Mouse (Mus musculus) frontal cortex, postnatal 10 days (tissue): Measurements from ENCODE around the gene Synj1.

ENCODE experiments used
- DNase-seq, 2 experiments: peaks; one replicate each; pipeline ENCODE4 v3.0.0; 2022; ENCODE audit warnings: low spot score in 2 of 2, mixed read lengths in 1 of 2

Gene Synj1

DNA sequence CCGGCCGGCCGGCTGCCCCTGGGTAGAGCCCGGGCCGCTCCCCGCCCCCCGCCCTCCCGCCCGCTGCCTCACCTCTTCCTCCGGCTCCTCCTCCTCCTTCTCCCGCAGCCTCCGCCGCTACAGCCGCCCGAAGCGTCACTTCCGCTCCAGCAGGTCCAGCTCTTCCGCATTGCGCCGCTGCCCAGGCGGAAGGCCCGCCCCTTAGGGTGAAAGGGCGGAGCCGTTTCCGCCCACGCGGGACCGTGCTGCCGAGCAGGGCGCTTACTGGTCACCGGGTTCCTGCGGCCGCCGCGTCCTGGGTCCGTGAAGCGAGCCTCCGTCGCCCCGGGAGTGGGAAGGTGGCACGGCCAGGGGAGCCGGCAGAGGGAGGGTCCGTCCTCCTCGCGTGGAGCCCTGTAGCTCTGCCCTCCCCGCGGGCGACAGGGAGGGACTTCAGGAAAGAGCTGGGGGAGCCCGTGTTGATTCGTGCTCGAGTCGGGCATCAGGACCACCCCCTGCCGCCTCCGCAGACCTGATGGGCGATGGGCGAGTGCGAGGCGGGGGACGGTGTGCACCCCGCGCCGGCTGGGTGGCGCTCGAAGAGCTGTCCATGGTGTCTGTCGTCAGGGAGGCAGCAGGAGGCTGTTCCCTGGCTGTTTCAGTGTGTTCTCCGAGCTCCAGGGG is at the start of gene Synj1:
TSS of gene Synj1 (minus strand) at position 288 of the 663 bp plus-strand sequence.
- DNase-seq, result peak; percentile 89 to 91

DNA sequence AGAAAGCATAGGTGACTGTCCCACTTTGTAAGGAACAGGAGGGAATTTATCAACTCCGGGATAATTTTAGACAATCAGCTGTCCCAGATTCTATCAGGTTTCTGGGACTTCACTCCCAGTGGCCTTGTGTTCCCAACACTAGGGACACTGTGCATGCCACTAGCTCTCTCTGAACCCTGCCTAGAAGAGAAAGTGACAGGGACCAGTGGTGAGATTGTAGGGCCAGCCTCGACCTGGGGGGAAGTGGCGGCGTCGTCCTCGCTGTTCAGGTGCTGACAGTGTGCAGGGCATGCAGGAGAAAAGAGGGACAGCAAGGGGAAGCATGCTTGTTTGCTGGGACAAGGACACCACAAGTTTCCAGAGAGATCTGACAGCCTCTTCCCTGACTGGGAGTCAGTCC is 46.6 kb upstream of the Synj1 start:
- DNase-seq, result no peak

DNA sequence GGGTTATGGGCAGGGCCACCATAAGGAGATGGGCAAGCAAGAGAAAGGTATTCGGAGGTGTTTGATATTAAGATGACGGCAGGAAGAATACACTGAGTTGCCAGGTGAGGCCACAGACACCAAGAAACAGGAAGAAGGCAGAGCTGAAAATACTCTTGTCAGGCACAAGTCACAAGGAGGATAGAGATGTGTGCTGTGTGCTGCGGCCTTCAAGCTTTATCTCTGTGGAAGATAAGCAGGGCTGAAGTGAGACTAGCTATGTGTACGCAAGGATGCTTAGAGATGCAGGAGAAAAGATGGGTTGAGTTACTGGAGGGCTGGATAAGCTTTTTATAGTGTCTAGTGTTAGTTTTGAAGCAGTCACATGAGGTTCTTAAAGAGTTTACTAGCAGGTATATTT is 46.2 kb upstream of the Synj1 start:
- no peak for DNase-seq

DNA sequence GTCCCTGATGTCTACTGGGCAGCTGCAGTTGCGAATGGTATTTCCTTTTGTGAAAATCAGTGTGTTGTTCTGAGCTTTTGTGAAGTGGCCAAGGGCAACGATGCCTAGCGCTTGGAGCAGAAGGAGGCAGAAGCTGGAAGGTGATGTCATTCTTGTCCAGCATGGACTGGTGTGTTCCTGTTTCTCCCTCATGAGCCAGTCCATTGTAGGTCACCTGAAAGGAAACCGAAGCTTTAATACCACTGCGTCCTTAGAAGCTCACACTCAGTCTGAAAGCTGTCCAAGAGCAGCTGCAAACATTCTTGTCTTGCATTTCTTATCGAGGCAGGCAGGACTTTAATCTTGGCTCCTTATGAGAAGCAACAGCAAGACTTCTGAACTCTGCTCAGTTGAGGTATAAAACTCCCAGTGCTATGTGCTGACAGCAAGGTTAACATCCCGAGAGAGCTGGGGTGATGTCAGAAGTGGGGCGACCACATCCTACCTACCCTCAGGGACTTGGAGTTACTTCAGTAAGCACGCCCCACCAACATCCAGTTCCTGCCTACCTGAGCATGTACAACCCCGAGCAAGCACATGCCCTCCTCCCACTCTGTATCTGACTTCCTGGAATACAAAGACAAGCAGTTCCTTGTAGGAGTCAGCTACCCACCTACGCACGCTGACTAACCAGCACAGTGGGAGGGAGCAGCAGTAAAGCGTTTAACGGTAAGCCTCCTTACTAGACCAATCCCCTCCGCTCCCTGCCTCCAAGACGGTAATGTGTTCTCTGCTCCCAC is 45.1 kb upstream of the Synj1 start:
- peak in 1 of 2 experiments; percentile 31 for DNase-seq

DNA sequence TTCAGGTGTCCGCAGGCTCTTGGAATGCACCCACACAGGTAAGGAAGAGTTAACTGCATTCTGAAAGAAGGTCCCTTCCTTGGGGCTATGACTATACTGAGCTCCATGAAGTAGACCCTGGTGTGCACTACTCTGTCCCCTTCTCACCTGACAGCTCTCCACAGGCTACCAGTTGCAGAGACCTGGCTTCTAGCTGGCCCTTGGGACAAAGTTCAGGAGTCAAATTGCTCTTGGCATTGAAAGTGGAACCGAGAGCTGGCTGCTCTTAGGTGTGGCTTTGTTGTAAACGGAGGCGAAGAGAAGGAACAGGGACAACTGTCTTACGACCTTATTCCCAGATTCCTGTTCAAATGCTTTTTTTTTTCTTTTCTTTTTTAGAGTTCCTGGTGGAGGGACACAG is 44.0 kb upstream of the Synj1 start:
- DNase-seq, result no peak

DNA sequence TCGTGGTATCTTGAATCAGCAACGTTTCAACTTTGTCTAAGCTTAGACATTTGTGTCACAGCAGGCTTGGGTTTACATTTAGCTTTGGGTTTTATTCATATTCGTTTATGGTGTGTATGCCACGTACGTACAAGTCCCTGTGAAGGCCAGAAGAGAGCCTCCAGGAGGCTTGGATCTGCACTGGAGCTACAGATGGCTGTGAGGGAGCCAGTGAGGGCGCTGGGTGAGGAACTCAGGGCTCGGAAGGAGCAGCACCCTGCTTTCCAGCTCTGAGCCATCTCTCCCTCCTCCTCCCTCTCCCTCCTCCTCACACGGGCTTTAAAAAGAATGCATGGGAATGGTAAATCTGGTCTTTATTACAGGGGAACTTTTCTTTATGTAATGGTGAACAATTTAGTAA is 42.5 kb upstream of the Synj1 start:
- no peak for DNase-seq

DNA sequence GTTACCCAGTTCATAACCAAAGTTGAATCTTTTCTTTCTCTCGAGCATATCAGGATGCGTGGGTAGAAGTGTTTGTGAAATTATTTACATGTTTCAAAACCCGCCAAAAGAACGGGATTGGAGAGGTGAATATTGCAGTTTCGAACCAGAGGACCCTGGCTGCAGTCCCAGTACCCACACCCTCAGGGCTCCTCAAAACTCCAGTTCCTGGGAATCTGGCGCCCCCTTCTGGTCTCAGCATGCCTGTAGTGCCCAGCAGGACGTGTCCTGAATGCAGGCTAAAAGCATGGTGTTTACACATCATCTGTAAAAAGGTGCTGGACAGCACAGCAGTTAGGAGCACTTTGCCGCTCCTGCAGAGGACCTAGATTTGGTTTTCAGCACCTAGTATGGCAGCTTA is 34.4 kb upstream of the Synj1 start:
- DNase-seq, result peak; percentile 14 to 30

DNA sequence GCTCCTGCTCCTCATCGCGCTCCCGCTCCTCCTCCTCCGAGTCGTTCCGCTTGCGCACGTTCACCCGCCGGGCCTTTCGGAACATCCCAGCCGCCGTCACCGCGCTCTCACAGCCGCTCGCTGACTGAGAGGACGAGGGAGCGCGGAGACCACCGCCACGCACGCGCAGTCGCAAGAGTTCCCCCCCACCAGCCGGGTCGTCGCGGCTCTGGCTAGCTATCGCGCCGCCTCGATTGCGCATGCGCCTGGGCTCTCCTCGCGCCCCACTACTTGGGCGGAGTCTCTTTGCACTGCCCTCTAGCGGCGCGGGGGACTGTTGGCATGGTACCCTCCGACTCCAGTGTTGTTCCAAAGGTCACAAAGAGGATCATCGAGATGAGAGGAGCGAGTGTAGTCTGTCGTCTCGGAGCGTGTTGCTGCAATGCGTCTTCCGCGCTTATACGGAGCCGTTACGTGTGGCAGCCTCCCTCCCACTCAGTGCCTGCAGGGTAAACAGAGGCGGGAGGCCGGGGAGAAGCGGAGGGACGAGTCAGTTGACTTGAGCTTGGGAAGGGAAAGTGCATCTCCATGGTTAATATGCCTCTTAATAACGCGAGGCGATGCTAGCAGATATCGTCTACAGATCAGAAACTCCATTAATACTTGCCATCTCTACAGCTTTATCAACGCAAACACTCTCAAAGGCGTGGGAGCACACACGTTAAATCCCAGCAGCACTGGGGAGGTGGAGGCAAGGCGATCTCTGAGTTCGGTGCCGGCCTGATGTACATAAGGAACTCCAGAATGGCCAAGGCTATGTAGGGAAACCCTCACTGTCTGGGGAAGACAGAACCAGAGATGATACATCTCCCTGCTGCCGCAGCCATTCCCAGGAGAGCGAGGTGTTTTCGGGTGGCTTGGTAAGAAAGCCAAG is 33.4 kb upstream of the Synj1 start, which contains the start of gene Paxbp1:
TSS of gene Paxbp1 (minus strand) at position 274 of the 913 bp plus-strand sequence.
- peak; percentile 96 to 99 for DNase-seq

DNA sequence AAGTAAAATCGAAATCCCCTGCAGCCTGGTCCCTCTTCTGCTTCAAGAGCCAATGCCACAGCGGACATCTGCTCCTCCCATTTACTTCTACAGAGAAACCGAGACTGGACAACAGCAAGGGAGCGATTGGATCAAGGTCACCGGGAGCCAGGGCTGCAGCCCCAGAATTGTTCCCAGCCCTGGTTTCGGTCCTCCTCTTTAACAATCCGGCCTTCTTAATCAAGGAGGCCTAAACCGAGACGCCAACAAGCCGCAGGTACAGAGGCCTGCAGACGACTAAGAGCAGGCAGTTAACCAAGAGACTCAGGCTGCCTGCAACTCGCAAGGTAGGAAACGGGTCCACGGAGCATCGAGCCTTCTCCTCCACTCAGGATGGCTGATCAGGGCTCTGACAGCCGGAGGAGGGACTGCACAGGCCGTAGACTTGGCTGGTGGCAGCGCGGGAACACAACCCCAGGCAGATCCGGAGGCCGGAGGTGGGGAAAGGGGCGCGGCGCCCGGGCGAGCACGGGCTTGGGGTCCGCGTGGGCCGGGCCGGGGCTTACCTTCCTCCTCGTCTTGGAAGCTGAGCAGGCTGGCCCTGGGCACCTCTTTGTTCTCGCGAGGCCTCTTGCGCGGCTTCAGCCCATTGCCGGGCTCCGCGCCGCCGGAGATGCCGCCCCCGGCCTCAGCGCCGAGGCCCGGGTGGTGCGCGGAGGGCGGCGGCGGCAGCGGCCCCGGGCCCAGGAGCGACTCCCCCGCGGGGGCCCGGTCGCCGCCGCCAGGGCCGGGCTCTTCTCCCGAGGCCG is 32.5 kb upstream of the Synj1 start:
- DNase-seq, result peak; percentile 48 to 56

DNA sequence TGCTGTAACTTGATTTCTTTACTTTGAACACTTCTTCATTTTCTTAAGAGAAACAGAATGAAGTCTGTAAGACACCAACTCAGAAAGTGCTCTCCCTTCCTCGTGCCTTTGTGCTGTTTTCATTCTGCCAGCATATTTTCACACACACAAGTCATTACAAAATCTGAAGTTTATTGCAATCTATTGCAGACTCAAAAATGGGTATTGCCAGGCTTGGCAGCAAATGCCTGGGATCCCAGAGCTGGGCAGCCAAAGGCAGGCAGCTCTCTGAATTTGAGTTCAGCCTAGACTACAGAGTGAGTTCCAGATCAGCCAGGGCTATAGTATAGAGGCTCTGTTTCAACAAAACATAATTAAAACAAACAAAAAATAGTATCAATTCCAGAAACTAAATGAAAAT is 31.5 kb upstream of the Synj1 start:
- DNase-seq, result no peak

DNA sequence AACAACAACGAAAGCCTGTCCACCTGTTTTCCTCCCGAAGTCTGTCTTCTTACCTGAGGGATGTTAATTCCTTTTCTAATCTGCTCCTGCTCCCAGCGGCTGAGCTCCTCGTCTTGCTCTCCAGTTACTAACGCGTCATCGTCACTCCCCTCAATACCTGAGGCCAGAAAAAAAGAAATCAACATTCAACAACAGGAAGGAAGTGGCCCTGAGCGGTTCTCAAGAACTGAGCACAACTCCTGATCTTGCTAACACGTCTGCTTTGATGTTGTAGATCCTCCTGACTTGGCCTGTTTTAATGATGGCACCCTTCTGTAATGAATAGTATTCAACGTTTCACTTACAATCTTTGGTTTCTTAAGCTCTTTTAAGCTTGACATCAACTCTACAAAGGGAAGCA is 24.8 kb upstream of the Synj1 start:
- DNase-seq, result no peak

DNA sequence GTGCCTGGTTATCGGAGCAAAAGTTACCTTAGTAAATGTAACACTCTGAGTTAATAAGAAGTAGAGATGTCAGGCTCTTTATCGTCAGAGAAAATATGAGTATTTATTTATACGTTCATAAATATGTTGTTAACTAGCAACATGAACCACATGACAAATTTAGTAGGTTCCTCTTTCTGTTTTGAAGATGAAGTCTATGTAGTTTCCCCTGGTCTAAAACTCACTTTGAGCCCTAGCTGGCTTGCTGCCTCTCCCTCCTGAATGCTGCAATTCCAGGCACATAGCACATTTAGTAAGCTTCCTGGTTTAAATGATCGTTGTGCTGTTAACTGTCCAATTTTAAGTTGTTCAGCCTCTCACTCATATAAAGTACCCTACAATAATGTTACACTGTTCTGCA is 19.6 kb upstream of the Synj1 start:
- DNase-seq, result no peak

DNA sequence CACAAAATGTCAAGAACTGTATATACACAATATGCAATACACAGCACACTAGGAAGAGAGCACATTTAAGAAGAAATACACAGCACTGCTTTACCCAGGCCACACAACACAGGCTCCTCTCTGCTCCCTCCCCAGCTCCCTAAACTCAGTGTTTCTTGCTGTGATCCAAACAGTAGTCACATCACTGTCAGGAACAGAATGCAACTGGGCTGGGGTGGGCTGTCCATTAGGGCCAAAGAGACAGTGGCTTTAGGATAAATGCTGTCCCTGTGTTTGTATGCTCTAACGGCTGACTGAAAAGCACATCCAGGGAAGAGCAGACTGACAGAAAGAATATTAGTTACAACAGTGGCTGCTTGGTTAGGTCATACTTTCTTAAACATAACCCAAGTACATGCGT is 18.8 kb upstream of the Synj1 start:
- DNase-seq, result no peak

DNA sequence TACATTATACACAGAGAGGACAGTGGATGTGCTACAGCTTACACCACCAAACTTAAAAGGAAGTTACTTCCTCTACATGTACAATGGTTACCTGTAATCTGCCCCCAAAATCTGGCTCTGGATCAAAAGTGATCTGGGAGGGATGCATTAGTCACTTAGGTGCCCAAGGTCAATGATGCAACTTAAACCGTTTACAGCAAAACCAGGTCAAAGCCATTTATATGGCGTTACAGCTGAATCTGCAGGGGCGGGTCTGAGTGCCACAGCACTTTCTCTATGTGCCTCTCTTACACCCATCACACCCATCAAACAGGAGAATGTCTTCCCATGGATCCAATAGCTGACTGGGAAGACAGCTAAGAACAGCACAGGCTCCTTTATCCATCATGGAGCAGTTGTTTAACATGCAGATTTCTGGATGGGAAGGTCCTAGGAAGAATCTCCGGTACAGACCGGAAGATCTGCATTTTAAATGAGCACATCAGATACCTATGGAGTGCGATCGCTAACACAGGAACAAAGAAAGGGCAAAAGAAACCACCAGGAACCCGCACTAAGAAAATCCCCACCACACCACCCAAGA is 18.1 kb upstream of the Synj1 start:
- no peak for DNase-seq

DNA sequence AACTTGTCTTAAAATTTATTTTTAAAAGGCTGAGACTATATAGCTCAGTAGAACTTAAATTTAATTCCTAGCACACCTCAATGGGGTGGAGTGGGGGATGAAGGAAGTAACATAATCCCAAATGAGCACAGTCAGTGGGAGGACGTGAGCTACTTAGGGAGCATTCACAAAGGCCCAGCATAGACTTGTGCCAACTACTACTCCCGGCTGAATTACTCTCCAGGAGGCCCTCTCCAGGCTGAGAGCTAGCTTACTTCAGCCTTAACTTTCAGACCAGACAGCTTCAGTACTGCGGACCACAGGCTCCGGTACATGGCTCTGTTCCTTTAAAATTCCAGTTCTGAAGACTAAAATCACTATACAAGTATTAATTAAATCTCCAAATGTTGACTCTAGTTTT is 15.2 kb upstream of the Synj1 start:
- no peak for DNase-seq

DNA sequence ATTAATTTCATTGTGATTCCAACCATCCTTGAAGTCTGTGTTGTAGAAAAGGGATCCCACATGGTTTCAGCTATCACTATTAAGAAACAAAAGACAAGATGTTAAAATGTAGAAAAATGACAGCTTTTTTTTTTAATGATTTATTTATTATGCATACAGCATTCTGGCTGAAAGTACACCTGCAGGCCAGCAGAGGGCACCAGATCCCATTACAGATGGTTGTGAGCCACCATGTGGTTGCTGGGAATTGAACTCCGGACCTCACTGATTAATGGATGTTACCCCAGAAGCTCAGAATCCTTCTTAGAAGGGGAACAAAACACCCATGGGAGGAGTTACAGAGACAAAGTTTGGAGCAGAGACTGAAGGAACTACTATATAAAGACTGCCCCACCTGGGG is 12.3 kb upstream of the Synj1 start:
- no peak for DNase-seq

DNA sequence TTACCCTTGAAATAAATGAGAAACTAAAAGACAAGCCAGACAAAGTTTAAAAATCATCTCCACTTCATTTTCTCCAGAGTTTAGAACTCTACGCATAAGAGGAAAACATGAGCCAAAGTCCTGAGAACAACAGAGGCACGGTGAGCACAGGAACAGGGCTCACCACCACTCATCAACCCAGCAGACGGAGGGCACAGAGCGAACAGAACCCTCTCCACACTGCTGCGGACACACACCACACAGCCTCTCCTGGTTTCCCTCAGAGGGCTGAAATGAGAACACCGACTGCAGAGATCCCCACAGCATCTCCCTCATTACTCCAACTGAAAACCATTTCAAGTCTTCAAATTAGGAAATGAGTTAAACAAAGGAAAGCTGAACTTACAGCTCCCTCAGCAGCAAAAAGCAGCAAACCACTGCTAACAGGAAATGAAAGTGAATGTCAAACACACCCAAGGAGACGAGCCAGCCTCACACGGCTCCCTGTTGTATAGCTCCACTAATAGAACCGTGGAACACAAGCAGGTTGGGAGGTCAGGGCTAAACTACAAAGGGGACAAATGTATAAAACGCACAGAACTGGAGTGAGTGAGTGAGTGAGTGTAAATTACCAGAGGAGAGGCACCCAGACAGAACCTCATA is 9.9 kb upstream of the Synj1 start:
- DNase-seq, result no peak

DNA sequence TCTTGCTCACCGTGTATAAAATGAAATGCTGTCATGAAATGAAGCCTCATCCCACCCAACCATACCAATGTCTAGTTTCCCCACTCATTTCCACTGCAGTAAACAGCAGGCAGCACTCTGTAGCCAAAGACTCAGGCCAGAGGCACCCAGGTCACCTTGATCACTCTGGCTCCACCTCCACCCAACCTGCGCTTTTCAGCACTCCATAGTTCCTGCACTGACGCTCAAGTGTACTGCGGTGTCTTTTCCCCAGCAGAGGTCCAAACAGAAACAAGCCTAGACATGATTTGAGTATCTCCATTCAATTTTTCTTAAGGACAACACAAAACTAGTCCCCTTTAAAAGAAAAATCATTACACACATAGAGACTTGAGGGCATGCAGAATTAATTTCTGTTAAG is 8.4 kb upstream of the Synj1 start:
- no peak for DNase-seq

DNA sequence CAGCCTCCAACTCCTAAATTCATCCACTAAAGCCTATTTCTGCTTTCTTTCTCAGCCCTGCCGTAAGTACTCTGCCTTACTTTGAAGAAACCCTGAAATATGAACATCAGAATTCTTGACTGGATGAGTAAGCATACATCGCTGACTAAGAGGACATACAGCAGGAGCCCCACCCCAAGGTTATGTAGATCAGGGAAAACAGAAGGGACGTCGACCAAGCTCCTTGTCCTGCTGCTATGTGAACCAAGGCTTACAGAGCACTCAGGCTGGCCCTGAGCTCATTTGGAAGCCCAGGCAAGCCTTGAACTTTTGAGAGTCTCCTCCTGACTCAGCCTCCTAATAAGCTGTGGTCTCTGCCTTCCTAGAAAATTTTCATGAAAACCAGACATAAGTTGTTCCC is 4.7 kb upstream of the Synj1 start:
- DNase-seq, result no peak

DNA sequence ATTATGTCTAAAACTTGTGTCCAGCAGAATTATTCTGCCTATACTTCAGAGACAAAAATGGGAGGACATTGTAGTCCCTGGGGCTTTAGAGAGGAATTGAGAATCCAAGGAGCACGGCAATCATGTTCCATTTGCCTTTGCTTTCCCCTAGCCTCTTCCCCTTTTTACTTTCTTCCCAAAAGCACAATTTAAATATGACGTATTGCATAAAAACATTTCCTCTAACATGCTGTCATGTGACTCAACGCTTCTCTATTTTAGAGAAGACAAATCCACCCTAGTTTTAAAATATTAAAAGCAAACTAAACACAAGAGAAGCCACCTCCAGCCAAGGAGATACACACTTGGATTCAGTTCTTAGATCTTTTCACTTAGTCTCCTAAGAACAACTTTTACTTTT is 739 bp upstream of the Synj1 start:
- DNase-seq, result no peak

DNA sequence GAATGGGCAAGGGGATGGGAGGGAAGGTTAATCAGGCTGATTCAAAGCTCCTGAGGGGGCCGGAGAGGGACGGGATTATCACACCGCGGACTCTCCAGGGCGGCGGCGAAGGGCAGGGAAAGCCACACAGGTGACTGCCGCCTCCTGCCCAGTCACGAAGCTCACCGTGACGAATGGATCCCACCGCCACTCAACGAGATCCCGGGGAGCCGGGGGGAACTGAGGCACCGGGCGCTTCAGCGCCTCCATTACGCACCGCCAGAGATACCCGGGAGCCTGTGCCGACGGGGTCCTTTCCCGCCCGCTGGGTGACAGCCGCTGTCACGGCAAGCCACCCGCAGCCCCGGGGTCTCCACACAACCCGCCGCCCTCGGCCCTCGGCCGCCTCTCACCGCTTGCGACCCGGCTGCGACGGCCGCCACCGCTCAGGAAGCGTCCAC is 507 bp downstream of the Synj1 start:
- no peak for DNase-seq
